Mouse (Mus musculus): ENCODE measurements at regions not wholly inside any gene's neighbourhood (a gene's known extent, or its start where the extent isn't known, plus 50 kb on each side); places are given as distances from the start of the nearest gene placed in this dataset.

- TF ChIP-seq MAFK (IDR thresholded peaks at IDR 0.05; ENCODE audit: insufficient read depth, low read depth, low read length) (no peak), ZC3H11A (IDR thresholded peaks at IDR 0.05; ENCODE audit: borderline replicate concordance, low read depth, low read length) (no peak), HCFC1 (IDR thresholded peaks at IDR 0.05; ENCODE audit: borderline replicate concordance, insufficient read depth, low read length) (no peak)
Observed at GRCm38 (mm10) chr13:83722791-83723190, 219.0 kb downstream of the Mef2c start.
